Comparison of ENCODE assay signal across 19 mouse cellular contexts in the genomic region with DNA sequence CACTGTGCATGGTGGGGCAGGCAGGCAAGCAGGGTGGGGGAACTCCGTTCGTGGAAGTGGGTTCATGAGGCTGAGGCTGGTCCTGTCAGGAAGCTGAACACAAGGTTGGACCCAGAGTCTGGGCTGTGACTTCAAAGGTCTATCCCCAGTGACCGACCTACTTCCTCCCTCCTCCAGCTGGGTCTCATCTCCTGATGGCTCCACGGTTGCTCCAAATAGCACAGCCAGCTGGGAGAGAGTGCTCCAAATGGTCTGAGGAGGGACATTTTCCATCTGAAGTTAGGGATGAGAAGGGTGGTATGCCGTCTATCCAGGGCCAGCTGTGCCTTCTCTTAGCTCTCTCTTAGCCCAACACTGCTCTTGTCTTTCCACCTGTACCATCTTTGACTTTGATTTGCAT. TPM values are rescaled to one million over a fixed set of nuclear protein-coding genes. Genes with fewer than 3 reads are reported as not detected.
DNase-seq lines count a peak whose midpoint lies in the region; ATAC-seq and TF ChIP-seq lines count a peak whose summit lies in the region.
"Had no signal": no experiment of that assay in that cellular context is flagged by ENCODE, and none has a peak within 500 bp of the region (broad histone marks: within the 10 kb centered on the region; RNA-seq: fewer than 3 reads in every experiment).

No protein-coding gene starts in this region.

- intact Hi-C loops in heart, postnatal 10 days (cut with DNase I) = no loop called here
- intact Hi-C loops in heart, postnatal 25 days (cut with DNase I) = no loop called here

- no peak overlapping the region for H3K4me3 ChIP-seq in lung, embryonic 14.5 days (ENCODE audit: low read depth, low read length)
- H3K4me3 ChIP-seq in olfactory bulb, adult 2 months (ENCODE audit: insufficient read depth, low read depth, low read length) = no peak overlapping the region
- H3K4me3 ChIP-seq: embryonic facial prominence, embryonic 12.5 days; gastrocnemius, adult 2 months; heart, embryonic 15.5 days; liver, embryonic 13.5 days had no signal

- peak; percentile 88 for ATAC-seq in lung, embryonic 14.5 days (ENCODE audit: insufficient read depth)
- ATAC-seq: forebrain, postnatal 0 days; hindbrain, embryonic 16.5 days; Patski had no signal

- no peaks in the 10 kb centered on the region for H3K27me3 ChIP-seq in lung, embryonic 14.5 days (ENCODE audit: insufficient read depth, low read length)
- H3K27me3 ChIP-seq: embryonic facial prominence, embryonic 12.5 days; heart, embryonic 15.5 days; liver, embryonic 13.5 days; Patski had no signal

- DNase-seq in heart, postnatal 10 days = peak; percentile 56 to 74
- DNase-seq in heart, postnatal 25 days (ENCODE audit: low spot score) = no peak
- DNase-seq in kidney, adult 9 months = peak; percentile 28
- peak; percentile 90 for DNase-seq in lung, embryonic 14.5 days
- no peak for DNase-seq in ovary, postnatal 10 days (ENCODE audit: low spot score)
- DNase-seq in cerebellum, adult 9-10 months = no peak
- no peak for DNase-seq in spleen, postnatal 10 days (ENCODE audit: low spot score in 2 of 2)
- DNase-seq: cerebellum, adult 11 months; forebrain, postnatal 0 days; gastrocnemius, adult 2 months; liver, embryonic 13.5 days; retina, postnatal 1 day; thymus, postnatal 36 days had no signal

- WGBS in lung, embryonic 14.5 days = 32% methylated on average over 5 of the region's 5 CpGs
- WGBS in olfactory bulb, adult 2 months = 61% methylated on average over 5 of the region's 5 CpGs

- TF ChIP-seq CTCF in lung, embryonic 14.5 days (IDR thresholded peaks at IDR 0.05; ENCODE audit: low read depth) = no peak
- TF ChIP-seq CTCF in olfactory bulb, adult 2 months (IDR thresholded peaks at IDR 0.05; ENCODE audit: insufficient read depth, low read depth, low read length) = no peak

- no peak overlapping the region for H3K9ac ChIP-seq in lung, embryonic 14.5 days
- H3K9ac ChIP-seq: embryonic facial prominence, embryonic 12.5 days; forebrain, postnatal 0 days; heart, embryonic 15.5 days; liver, embryonic 13.5 days had no signal

- H3K27ac ChIP-seq in lung, embryonic 14.5 days (ENCODE audit: low read depth) = 0 out of 2 replicates have a peak overlapping the region, but pooled peaks have one; percentile 27
- peak overlapping the region; percentile 81 for H3K27ac ChIP-seq in olfactory bulb, adult 2 months (ENCODE audit: insufficient read depth, low read depth, low read length)
- H3K27ac ChIP-seq: embryonic facial prominence, embryonic 12.5 days; gastrocnemius, adult 2 months; heart, embryonic 15.5 days; liver, embryonic 13.5 days had no signal

- H3K36me3 ChIP-seq in lung, embryonic 14.5 days (ENCODE audit: insufficient read depth) = no peaks in the 10 kb centered on the region
- H3K36me3 ChIP-seq: embryonic facial prominence, embryonic 12.5 days; heart, embryonic 15.5 days; liver, embryonic 13.5 days had no signal

- no peaks in the 10 kb centered on the region for H3K9me3 ChIP-seq in lung, embryonic 14.5 days (ENCODE audit: low read depth, low read length)
- H3K9me3 ChIP-seq: embryonic facial prominence, embryonic 12.5 days; heart, embryonic 15.5 days; liver, embryonic 13.5 days had no signal

- H3K4me1 ChIP-seq in lung, embryonic 14.5 days (ENCODE audit: insufficient read depth) = peaks cover 8% of the 10 kb centered on the region
- H3K4me1 ChIP-seq in olfactory bulb, adult 2 months (ENCODE audit: control insufficient read depth, insufficient read depth, low read length) = peaks cover 38% of the 10 kb centered on the region
- H3K4me1 ChIP-seq: embryonic facial prominence, embryonic 12.5 days; heart, embryonic 15.5 days; liver, embryonic 13.5 days had no signal

- TF ChIP-seq POLR2A in olfactory bulb, adult 2 months (IDR thresholded peaks at IDR 0.05; ENCODE audit: insufficient read depth, low read depth, low read length) = no peak

- no peak overlapping the region for H3K4me2 ChIP-seq in lung, embryonic 14.5 days
- H3K4me2 ChIP-seq: embryonic facial prominence, embryonic 12.5 days; heart, embryonic 15.5 days; liver, embryonic 13.5 days had no signal

RNA-seq across cellular contexts. Expression of a gene that starts 16.8 kb away (rescaled TPM):
- 1 to 10 TPM; 1.7 to 2.0 TPM for total RNA-seq in heart, postnatal 10 days (2021)
- total RNA-seq in heart, postnatal 25 days (2021) = 1 to 10 TPM; 4.1 to 5.2 TPM
- 0.51 and 0.61 TPM in 2 replicates for polyA plus RNA-seq in lung, embryonic 14.5 days (2014; fragmentation: Nextera tagmentation; extraction: Ambion mirVana)
- polyA plus RNA-seq in olfactory bulb, adult 2 months (2012; ENCODE audit: insufficient read depth, insufficient read length, low replicate concordance, missing spikeins) = not detected in 2 replicates
- polyA plus RNA-seq: embryonic facial prominence, embryonic 12.5 days; limb, embryonic 11.5 days; liver, embryonic 13.5 days had no signal

Comparison
In these comparisons a context has a peak if more than half of its experiments do, and no peak if none do; other contexts are left out.
1. DNase-seq: peak in heart, postnatal 10 days (2 of 2), kidney, adult 9 months (single experiment) and lung, embryonic 14.5 days (single experiment); none in heart, postnatal 25 days (single experiment), ovary, postnatal 10 days (single experiment), cerebellum, adult 9-10 months (single experiment) and spleen, postnatal 10 days (0 of 2).